In the genomic region with DNA sequence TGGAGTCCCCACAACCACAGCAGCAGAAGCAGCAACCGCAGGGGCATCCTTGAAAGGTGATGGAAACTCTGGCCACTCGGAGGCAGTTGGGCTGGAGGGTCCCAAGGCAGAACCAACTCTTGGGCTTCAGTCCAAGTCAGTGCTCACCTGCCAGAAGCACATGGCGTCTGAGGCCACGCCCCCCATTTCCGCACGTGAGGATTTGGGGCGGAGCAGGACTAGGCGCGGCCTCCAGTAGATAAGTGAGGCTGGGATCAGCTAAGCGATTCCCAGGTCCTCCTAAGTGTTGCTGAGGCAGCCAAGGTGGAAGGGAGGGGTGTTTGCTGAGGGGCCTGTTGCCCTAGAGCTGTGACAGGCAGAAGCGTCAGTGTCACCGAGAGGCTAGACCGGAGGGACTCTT, we compare ENCODE assay signal across 8 mouse cellular contexts. TPM values are rescaled to one million over a fixed set of nuclear protein-coding genes. Genes with fewer than 3 reads are reported as not detected.
DNase-seq lines count a peak whose midpoint lies in the region; ATAC-seq and TF ChIP-seq lines count a peak whose summit lies in the region.

No protein-coding gene starts in this region.

- H3K27me3 ChIP-seq in E14TG2a.4 (ENCODE audit: insufficient read depth, low read length), result peaks cover 25% of the 10 kb centered on the region
- no peaks in the 10 kb centered on the region; the same call in 1 of the 2 replicates for H3K27me3 ChIP-seq in forebrain, embryonic 16.5 days (replicated peaks; ENCODE audit: control insufficient read depth, insufficient read depth, low read length)
- peaks cover 91% of the 10 kb centered on the region for H3K27me3 ChIP-seq in liver, embryonic 15.5 days

- no peaks in the 10 kb centered on the region for H3K9me3 ChIP-seq in E14TG2a.4 (ENCODE audit: low read length)
- H3K9me3 ChIP-seq in forebrain, embryonic 16.5 days (ENCODE audit: control insufficient read depth, low read length), result peaks cover 3% of the 10 kb centered on the region; the same call in 1 of the 2 replicates
- H3K9me3 ChIP-seq in liver, embryonic 15.5 days (replicated peaks), result no peaks in the 10 kb centered on the region

- H3K4me3 ChIP-seq in E14TG2a.4 (replicated peaks; ENCODE audit: low read length), result peak overlapping the region; percentile 66
- H3K4me3 ChIP-seq in forebrain, embryonic 16.5 days (replicated peaks; ENCODE audit: low read length), result peak overlapping the region; percentile 33
- peak overlapping the region; percentile 4; the same call in 1 of the 2 replicates for H3K4me3 ChIP-seq in liver, embryonic 15.5 days (replicated peaks)
- no peak overlapping the region for H3K4me3 ChIP-seq in gastrocnemius, adult 2 months

- peaks cover 63% of the 10 kb centered on the region for H3K4me1 ChIP-seq in E14TG2a.4 (replicated peaks; ENCODE audit: low read depth, low read length)
- peaks cover 38% of the 10 kb centered on the region for H3K4me1 ChIP-seq in forebrain, embryonic 16.5 days (replicated peaks; ENCODE audit: control insufficient read depth, insufficient read depth, low read length)
- peaks cover 37% of the 10 kb centered on the region for H3K4me1 ChIP-seq in liver, embryonic 15.5 days (replicated peaks)

- intact Hi-C loops in gastrocnemius, adult 2 months (cut with DNase I), result no loop called here

- WGBS in forebrain, embryonic 16.5 days, result 2% methylated on average over 13 of the region's 13 CpGs
- 2% methylated on average over 13 of the region's 13 CpGs for WGBS in liver, embryonic 15.5 days (ENCODE audit: insufficient replicate concordance)

- H3K4me2 ChIP-seq in forebrain, embryonic 16.5 days (ENCODE audit: low read length), result peak overlapping the region; percentile 53
- peak overlapping the region; percentile 48 for H3K4me2 ChIP-seq in liver, embryonic 15.5 days

- H3K27ac ChIP-seq in forebrain, embryonic 16.5 days (ENCODE audit: low read length), result no peak overlapping the region
- no peak overlapping the region for H3K27ac ChIP-seq in liver, embryonic 15.5 days (replicated peaks)
- H3K27ac ChIP-seq in gastrocnemius, adult 2 months, result no peak overlapping the region

- H3K9ac ChIP-seq in forebrain, embryonic 16.5 days (replicated peaks; ENCODE audit: low read depth, low read length), result no peak overlapping the region
- H3K9ac ChIP-seq in liver, embryonic 15.5 days, result no peak overlapping the region

- peak; percentile 70 for DNase-seq in CD4-positive helper T cell, adult 2 months (ENCODE audit: low read depth, low spot score)
- peak; percentile 62 for DNase-seq in testis, postnatal 10 days (ENCODE audit: low spot score)
- no peak for DNase-seq in gastrocnemius, adult 2 months
- DNase-seq in adrenal gland, adult 18-20 months (ENCODE audit: low spot score in 2 of 2), result no peak
- DNase-seq in gastrocnemius, adult 18-20 months (ENCODE audit: low spot score), result no peak

- TF ChIP-seq CTCF in E14TG2a.4 (conservative IDR thresholded peaks at IDR 0.05; ENCODE audit: low read length), result no peak
- no peak for TF ChIP-seq CTCF in gastrocnemius, adult 2 months (IDR thresholded peaks at IDR 0.05)

- ATAC-seq in forebrain, embryonic 16.5 days, result no peak
- ATAC-seq in liver, embryonic 15.5 days (ENCODE audit: insufficient read depth), result 0 out of 2 replicates have a peak, but pooled peaks have one; percentile 37

- no peaks in the 10 kb centered on the region for H3K36me3 ChIP-seq in E14TG2a.4 (ENCODE audit: insufficient read depth, low read length)
- H3K36me3 ChIP-seq in forebrain, embryonic 16.5 days (ENCODE audit: control insufficient read depth, insufficient read depth), result no peaks in the 10 kb centered on the region
- no peaks in the 10 kb centered on the region for H3K36me3 ChIP-seq in liver, embryonic 15.5 days (replicated peaks)

RNA-seq across cellular contexts. Expression of a gene that starts 0.9 kb away (rescaled TPM):
- polyA plus RNA-seq in forebrain, embryonic 16.5 days (2015; fragmentation: Nextera tagmentation; extraction: Ambion mirVana), result 21.8 and 32.1 TPM in 2 replicates
- 0.36 and 1.0 TPM in 2 replicates for polyA plus RNA-seq in liver, embryonic 15.5 days (2015; fragmentation: Nextera tagmentation; extraction: Ambion mirVana)
- total RNA-seq in gastrocnemius, adult 2 months (2021), result not detected
- total RNA-seq in adrenal gland, adult 18-20 months (2021), result under 1 TPM; 0.60 to 0.70 TPM
- not detected for total RNA-seq in gastrocnemius, adult 18-20 months (2021)

RNA-seq across cellular contexts. Expression of a gene that starts 11.2 kb away (rescaled TPM):
- polyA plus RNA-seq in forebrain, embryonic 16.5 days (2015; fragmentation: Nextera tagmentation; extraction: Ambion mirVana), result 8.3 and 14.4 TPM in 2 replicates
- polyA plus RNA-seq in liver, embryonic 15.5 days (2015; fragmentation: Nextera tagmentation; extraction: Ambion mirVana), result 3.9 and 4.2 TPM in 2 replicates
- total RNA-seq in gastrocnemius, adult 2 months (2021), result 10 to 100 TPM in 1 of 2 experiments, 1 to 10 TPM in 1; 9.5 to 10.5 TPM
- 10 to 100 TPM; 33.9 to 43.9 TPM for total RNA-seq in adrenal gland, adult 18-20 months (2021)
- total RNA-seq in gastrocnemius, adult 18-20 months (2021), result 10 to 100 TPM; 13.9 to 15.0 TPM

RNA-seq across cellular contexts. Expression of a gene that starts 15.5 kb away (rescaled TPM):
- 116 and 118 TPM in 2 replicates for polyA plus RNA-seq in forebrain, embryonic 16.5 days (2015; fragmentation: Nextera tagmentation; extraction: Ambion mirVana)
- 52.8 and 55.6 TPM in 2 replicates for polyA plus RNA-seq in liver, embryonic 15.5 days (2015; fragmentation: Nextera tagmentation; extraction: Ambion mirVana)
- 10 to 100 TPM; 49.7 to 58.0 TPM for total RNA-seq in gastrocnemius, adult 2 months (2021)
- 10 to 100 TPM; 81.7 to 89.5 TPM for total RNA-seq in adrenal gland, adult 18-20 months (2021)
- total RNA-seq in gastrocnemius, adult 18-20 months (2021), result 10 to 100 TPM; 50.5 to 55.4 TPM

RNA-seq across cellular contexts. Expression of a gene that starts 15.9 kb away (rescaled TPM):
- polyA plus RNA-seq in forebrain, embryonic 16.5 days (2015; fragmentation: Nextera tagmentation; extraction: Ambion mirVana), result 17.1 and 22.4 TPM in 2 replicates
- polyA plus RNA-seq in liver, embryonic 15.5 days (2015; fragmentation: Nextera tagmentation; extraction: Ambion mirVana), result 4.1 and 4.6 TPM in 2 replicates
- 1 to 10 TPM; 2.0 TPM for total RNA-seq in gastrocnemius, adult 2 months (2021)
- 10 to 100 TPM; 13.6 to 14.6 TPM for total RNA-seq in adrenal gland, adult 18-20 months (2021)
- 1 to 10 TPM; 1.9 to 2.0 TPM for total RNA-seq in gastrocnemius, adult 18-20 months (2021)

RNA-seq across cellular contexts. Expression of a gene that starts 45.3 kb away (rescaled TPM):
- 25.4 and 28.3 TPM in 2 replicates for polyA plus RNA-seq in forebrain, embryonic 16.5 days (2015; fragmentation: Nextera tagmentation; extraction: Ambion mirVana)
- 5.1 TPM in 2 replicates for polyA plus RNA-seq in liver, embryonic 15.5 days (2015; fragmentation: Nextera tagmentation; extraction: Ambion mirVana)
- 1 to 10 TPM; 2.3 to 3.0 TPM for total RNA-seq in gastrocnemius, adult 2 months (2021)
- total RNA-seq in adrenal gland, adult 18-20 months (2021), result 10 to 100 TPM; 12.6 to 15.4 TPM
- total RNA-seq in gastrocnemius, adult 18-20 months (2021), result 1 to 10 TPM; 2.2 to 2.6 TPM

Comparison
In these comparisons a context has a peak if more than half of its experiments do, and no peak if none do; other contexts are left out.
1. DNase-seq: peak in CD4-positive helper T cell, adult 2 months (single experiment) and testis, postnatal 10 days (single experiment); none in gastrocnemius, adult 2 months (single experiment), adrenal gland, adult 18-20 months (0 of 2) and gastrocnemius, adult 18-20 months (single experiment).